Mouse (Mus musculus) gastrocnemius, adult 8-10 months (tissue): ENCODE measurements around the gene Rgs9. TPM values are rescaled to one million over a fixed set of nuclear protein-coding genes. Genes with fewer than 3 reads are reported as not detected.

Source experiments
- DNase-seq, 2 experiments: peaks; one replicate each; pipeline ENCODE4 v3.0.0; 2022; ENCODE audit warnings: low spot score in 2 of 2
- total RNA-seq, 4 experiments: library from RNA; stranded (reverse); gene quantifications; 2 replicates each; pipeline ENCODE4 v1.2.4; 2022

The Rgs9 gene
- total RNA-seq, 4 experiments from 2014 or later, result not detected

GRCm38 (mm10) chr11:109244635-109245360, 53.1 kb downstream of the Rgs9 start:
- DNase-seq, result no peak

- no peak for DNase-seq
Measured at GRCm38 (mm10) chr11:109240126-109240525, 57.8 kb downstream of the Rgs9 start.

- DNase-seq, result no peak
Measured at GRCm38 (mm10) chr11:109238671-109239070, 59.3 kb downstream of the Rgs9 start.

- DNase-seq, result no peak
Measured at GRCm38 (mm10) chr11:109237796-109238195, 60.1 kb downstream of the Rgs9 start.

DNA sequence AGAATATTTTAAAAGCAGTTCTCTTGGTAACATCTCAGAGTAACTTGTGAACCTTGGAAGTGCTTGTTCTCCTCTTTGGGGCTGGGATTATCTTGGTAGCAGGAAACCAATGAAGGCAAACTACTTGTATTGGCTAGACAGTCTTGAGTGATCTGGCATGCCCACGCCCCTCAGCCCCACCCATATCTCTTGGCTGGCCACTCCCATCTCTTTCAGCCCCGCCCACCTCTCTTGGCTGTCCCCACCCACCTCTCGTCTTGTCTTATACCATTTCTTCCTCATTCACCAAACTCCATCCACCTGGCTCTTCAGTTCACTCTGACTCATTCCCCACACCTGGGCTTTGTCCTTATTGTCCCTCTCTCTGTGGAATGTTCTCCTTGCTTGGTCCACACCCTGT, 64.3 kb downstream of the Rgs9 start:
- DNase-seq, result no peak

- DNase-seq, result no peak
Measured at GRCm38 (mm10) chr11:109232811-109233210, 65.1 kb downstream of the Rgs9 start.

GRCm38 (mm10) chr11:109227139-109227538, 70.8 kb downstream of the Rgs9 start:
- no peak for DNase-seq

DNA sequence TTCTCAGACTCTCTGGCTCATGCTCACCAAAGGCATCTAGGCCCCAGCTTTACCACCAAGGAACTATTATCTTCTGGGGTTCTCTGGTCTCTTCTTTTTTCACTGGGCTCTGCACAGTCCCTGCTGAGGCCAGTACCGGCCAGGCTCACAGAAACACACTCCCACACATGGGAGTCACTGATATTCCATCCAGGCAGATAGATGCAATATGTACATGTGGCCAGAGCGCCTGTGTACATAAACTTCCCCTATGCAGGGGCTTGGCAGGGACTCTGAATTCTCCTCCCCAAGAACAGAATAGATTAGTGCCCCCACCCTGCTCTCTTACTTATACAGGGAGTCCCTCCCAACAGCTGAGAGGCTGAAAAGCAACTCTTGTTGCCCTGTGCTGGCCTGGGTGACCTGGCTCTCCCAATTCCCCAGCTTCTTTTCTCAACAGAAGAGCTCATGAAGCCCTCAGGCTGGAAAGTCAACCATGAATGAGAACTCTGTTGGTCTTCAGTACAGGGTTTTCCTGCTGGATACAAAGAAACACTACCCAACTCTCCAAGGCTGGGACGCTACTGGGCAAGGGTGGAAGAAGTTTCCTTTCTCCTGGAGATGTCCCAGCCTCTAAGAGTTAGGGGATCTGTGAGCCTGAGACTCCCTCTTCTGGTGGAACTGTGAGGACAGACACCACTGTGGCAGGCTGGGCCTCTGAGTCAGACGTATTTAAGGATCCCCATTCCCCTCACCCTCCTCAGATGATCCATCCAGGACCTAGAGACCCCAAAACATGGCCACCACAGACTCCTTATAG, 76.5 kb downstream of the Rgs9 start:
- no peak for DNase-seq

DNA sequence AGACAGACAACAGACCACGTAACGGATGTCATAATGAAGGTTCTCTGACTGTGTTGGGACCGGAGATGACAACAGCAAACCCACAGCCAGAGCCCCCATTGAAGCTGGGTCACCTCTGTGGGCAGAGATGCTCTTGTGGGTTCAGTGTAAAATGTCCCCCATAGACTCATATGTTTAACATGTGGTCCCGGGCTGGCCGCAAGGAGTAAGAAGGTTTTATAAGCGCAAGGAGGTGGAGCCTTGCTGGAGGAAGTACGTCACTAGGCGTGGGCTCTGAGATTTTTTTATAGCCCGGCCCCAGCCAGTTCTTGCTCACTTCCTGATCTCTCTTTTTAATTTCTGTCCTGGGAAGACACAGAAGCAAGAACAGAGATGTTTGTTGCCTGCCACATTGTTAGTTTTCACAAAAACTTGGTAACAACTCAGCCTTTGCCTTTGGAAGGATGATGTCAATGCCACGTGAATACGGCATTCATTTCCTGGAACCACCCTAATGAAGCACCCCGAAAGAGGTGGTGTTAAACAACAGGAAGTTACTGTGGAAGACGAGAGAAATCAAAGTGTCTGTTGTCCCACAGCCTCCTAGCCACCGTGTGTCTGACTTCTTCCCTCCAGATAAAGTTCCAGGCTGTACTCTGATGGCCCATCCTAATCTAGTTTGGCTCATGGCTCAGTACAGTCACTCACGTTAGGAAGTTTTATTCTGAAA, 79.1 kb downstream of the Rgs9 start:
- no peak for DNase-seq

GRCm38 (mm10) chr11:109217827-109218536, 79.9 kb downstream of the Rgs9 start:
- no peak for DNase-seq

GRCm38 (mm10) chr11:109210772-109211171, 87.2 kb downstream of the Rgs9 start:
- DNase-seq, result no peak

DNA sequence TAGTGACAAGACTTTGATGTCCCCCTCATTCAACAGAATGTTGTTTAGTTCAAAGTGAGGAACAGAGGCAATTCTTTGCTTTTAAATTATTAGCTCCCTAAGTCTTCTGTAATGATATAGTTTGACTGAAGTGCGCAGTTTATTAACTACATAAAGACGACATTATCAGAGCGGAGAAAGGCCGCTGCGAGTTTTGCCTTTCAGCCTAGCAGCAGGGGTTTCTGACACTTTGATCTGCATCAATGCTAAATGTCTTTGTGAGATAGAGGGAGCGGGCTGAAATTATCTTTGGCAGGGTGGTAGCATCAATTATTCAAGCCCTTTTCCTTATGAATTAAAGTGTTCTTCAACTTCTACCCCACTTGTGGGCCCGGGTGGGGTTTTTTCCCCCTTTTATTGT, 87.6 kb downstream of the Rgs9 start:
- no peak for DNase-seq

- no peak for DNase-seq
Measured at GRCm38 (mm10) chr11:109206732-109207131, 91.2 kb downstream of the Rgs9 start.

GRCm38 (mm10) chr11:109206028-109206427, 91.9 kb downstream of the Rgs9 start:
- DNase-seq, result no peak

DNA sequence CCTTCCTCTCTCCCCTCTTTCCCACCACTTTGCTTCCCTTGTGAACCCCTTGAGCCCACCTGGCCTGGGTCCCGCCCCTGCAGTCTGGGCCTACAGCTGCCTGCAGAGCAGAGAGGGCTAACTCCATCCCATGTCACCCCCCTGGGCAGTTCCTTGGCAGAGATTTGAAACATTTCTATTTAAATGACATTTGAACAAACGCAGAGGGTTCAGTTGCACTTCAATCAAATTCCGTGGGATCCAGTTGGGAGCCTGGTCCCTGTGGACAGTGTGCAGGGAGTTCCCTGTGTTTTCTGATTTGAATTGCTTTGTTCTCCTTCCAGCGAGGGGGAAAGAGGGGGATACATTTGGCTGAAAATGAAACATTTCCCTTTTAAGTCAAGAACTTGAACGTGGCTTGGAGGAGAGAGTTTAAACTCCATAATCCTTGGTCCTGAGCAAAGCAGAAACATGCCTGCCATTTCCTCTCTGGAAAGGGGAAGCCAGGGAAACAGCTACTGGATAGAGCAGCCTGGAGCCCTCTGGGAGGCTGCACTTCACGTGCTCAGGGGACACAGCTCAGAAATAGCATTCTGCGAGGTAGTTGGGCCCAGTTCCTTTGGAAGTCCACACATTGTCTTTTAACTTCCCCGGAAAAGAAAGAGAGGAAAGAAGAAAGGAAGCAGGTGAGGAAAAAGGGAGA, 98.2 kb downstream of the Rgs9 start:
- no peak for DNase-seq

- DNase-seq, result peak; percentile 56 to 61
Measured at GRCm38 (mm10) chr11:109192673-109193557, 105.0 kb downstream of the Rgs9 start.

DNA sequence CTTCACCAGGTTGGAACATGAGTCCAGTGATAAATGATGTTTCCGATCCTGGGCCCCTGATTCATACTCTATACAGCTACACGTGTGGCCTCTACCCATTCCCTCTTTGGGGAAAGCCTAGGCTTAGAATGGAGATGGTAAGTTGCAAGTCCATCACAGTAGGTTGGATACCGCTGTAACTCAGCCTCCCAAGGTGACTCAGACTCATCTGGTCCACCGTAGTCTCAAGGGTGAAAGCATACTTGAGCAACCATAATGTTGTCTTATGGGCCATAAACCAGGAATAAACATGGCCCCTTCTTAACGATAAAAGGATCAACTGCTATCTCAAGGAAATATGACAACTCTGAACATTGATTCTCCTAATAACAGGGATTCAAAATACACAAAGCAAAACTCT, 109.7 kb downstream of the Rgs9 start:
- no peak for DNase-seq

- DNase-seq, result no peak
Measured at GRCm38 (mm10) chr11:109187631-109188184, 110.2 kb downstream of the Rgs9 start.

DNA sequence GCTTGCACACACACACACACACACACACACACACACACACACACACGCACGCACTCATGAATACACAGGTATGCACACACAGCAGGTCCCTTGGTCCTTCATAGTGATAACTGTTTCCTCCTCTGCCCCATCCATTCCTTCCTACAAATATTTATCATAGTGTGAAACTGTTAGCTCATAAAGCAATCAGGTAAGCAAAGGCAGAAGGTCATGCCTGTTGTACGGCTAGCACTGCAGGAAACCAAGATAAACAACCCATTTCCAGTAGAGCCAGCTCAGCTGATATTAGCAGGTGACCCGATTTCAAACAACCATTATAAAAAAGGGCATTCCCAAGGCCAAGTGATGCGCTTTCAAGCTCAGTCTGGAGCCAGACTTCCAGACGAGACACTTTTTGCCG, 116.8 kb downstream of the Rgs9 start:
- no peak for DNase-seq

DNA sequence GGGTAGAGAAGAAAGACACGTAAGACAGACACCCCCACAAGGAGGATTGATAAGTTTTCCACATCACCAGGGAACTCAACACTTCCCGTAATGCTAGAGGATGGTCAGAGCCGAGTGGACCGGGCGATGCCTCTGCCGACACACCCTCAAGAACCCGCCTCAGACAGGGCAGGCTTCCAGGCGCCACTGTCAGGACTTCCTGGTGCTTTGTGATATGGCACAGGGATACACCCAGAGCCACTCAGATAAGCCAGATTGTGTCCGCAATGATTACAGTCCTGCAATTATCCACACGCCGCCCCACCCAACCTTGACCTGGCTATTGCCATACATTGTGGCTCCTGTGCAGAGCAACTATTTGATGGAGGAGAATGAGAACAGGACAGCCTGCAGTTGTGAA, 117.6 kb downstream of the Rgs9 start:
- DNase-seq, result no peak
